Mouse (Mus musculus): ENCODE results near the gene Pdia5. TPM values are rescaled to one million over a fixed set of nuclear protein-coding genes. Genes with fewer than 3 reads are reported as not detected.

Pdia5 gene
- polyA plus RNA-seq, 1 experiment from 2014 or later: 62.0 TPM

DNA sequence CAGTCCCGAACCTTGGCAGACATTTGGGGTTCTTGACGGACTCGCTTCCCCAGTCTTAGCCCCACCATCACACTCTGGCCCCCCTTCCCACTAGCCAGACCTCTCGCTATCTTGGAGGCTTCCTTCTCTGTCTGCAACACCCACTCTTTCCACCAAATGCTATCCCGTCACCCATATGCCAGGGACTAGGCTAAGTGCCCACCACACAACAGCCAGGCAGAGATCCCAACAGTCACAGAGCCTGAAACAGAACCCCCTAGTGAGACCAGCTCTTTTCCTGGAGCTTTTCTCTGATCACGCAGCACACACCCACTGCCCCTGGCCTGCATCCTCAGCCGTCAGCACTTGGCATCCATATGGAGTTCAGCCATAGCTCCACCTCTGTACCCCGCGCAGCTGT lies 5.0 kb downstream of the Pdia5 start:
- H3K4me3 ChIP-seq (ENCODE audit: low read length): no peak overlapping the region
- H3K9me3 ChIP-seq (ENCODE audit: low read length): no peaks in the 10 kb centered on the region
- no peak overlapping the region for H3K27ac ChIP-seq (ENCODE audit: low read length)
- no peaks in the 10 kb centered on the region for H3K27me3 ChIP-seq (ENCODE audit: insufficient read depth, low read length)
- no peak overlapping the region for H3K9ac ChIP-seq (replicated peaks; ENCODE audit: low read length)
- no peak for ATAC-seq (ENCODE audit: low FRiP score, low TSS enrichment)
- 79% methylated on average over 9 of the region's 9 CpGs for WGBS
- H3K4me2 ChIP-seq (replicated peaks; ENCODE audit: low read depth, low read length): no peak overlapping the region
- H3K36me3 ChIP-seq (ENCODE audit: insufficient read depth, low read length): no peaks in the 10 kb centered on the region
- H3K4me1 ChIP-seq (ENCODE audit: insufficient read depth, low read length): peaks cover 17% of the 10 kb centered on the region

DNA sequence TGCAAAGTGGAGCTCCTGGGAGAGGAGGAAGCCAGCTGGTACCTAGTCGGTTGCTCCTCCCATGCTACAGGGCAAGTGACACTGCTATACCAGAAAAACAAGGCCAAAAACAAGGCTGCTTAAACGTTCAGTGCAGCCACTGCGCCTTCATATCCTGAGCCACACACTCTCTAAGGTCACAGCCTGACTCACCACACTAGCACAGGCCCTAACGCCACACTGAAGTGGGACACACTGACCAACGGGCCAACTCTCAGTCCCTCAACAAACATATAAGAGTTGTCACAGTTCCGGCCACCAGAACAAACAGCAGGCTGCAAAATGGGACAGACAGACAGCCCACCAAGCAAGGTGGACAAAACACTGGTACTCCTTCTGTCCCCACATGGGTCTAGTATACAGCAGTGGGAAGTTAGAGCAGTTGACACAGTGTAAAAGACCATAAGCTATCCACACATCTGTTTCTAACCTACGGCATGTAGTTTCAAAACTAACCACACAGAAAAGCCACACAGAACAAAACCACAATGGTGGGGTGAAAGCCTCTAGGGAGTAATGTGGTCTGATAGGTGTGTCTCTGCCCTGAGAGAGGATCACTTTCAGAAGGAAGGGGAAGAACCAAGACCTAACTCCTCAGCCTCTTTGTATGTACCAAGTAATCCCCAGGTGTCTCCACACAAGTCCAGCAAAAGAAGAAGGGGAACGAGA lies 6.0 kb downstream of the Pdia5 start:
- no peaks in the 10 kb centered on the region for H3K27me3 ChIP-seq (ENCODE audit: insufficient read depth, low read length)
- H3K4me3 ChIP-seq (ENCODE audit: low read length): no peak overlapping the region
- 71% methylated on average over 8 of the region's 8 CpGs for WGBS
- H3K4me1 ChIP-seq (ENCODE audit: insufficient read depth, low read length): peaks cover 13% of the 10 kb centered on the region
- H3K9me3 ChIP-seq (ENCODE audit: low read length): no peaks in the 10 kb centered on the region
- H3K36me3 ChIP-seq (ENCODE audit: insufficient read depth, low read length): no peaks in the 10 kb centered on the region
- no peak overlapping the region for H3K27ac ChIP-seq (ENCODE audit: low read length)
- H3K9ac ChIP-seq (replicated peaks; ENCODE audit: low read length): no peak overlapping the region
- no peak overlapping the region for H3K4me2 ChIP-seq (replicated peaks; ENCODE audit: low read depth, low read length)
- ATAC-seq (ENCODE audit: low FRiP score, low TSS enrichment): no peak

DNA sequence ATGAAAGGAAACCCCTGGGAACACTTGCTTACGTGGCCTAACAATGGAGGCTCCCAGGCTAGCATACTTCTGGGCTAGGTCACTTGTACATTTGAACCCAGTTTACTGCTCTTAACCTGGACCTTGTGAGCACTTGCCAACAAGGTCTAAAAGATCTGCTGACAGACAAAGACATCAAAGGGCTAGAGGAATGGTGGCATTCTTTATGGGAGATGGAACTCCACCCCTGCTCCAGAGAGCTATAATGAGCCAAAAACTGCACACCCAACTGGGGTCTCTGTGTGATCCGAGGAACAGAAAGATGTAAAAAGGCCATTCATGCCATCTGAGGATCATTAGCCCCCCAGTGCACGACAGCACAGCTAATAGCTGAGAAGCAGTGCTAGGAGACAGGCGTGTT lies 6.6 kb downstream of the Pdia5 start:
- Histone ChIP-seq H3K4me3 (ENCODE audit: low read length) (no peak overlapping the region), H3K27ac (ENCODE audit: low read length) (no peak overlapping the region), H3K9ac (replicated peaks; ENCODE audit: low read length) (no peak overlapping the region), H3K9me3 (ENCODE audit: low read length) (no peaks in the 10 kb centered on the region), H3K4me2 (replicated peaks; ENCODE audit: low read depth, low read length) (no peak overlapping the region), H3K4me1 (ENCODE audit: insufficient read depth, low read length) (peaks cover 7% of the 10 kb centered on the region), H3K27me3 (ENCODE audit: insufficient read depth, low read length) (no peaks in the 10 kb centered on the region), H3K36me3 (ENCODE audit: insufficient read depth, low read length) (no peaks in the 10 kb centered on the region)
- 42% methylated on average over 4 of the region's 4 CpGs for WGBS
- ATAC-seq (ENCODE audit: low FRiP score, low TSS enrichment): no peak

DNA sequence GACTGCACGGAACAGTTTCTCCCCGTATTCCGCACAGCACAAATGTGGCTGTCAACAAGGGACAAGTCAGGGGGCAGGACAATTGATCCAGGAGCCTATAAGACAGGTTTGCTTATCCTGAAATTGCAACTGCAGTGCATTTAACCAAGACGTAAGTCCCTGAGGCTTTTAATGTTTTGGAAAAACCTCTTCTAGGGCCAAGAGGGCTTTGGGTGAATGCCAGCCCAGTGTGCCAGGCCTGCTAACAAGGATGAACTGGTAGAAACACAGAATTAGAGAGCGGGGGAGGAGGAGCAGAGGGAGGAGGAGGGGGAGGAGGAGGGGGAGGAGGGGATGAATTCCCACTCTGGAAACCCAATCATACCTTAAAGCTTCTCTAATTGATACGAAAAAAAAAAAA lies 11.4 kb downstream of the Pdia5 start:
- Histone ChIP-seq H3K27ac (ENCODE audit: low read length) (no peak overlapping the region), H3K4me1 (ENCODE audit: insufficient read depth, low read length) (no peaks in the 10 kb centered on the region), H3K27me3 (ENCODE audit: insufficient read depth, low read length) (no peaks in the 10 kb centered on the region), H3K9ac (replicated peaks; ENCODE audit: low read length) (no peak overlapping the region), H3K4me2 (replicated peaks; ENCODE audit: low read depth, low read length) (no peak overlapping the region), H3K4me3 (ENCODE audit: low read length) (no peak overlapping the region), H3K36me3 (ENCODE audit: insufficient read depth, low read length) (no peaks in the 10 kb centered on the region), H3K9me3 (ENCODE audit: low read length) (no peaks in the 10 kb centered on the region)
- WGBS: 62% methylated on average over 6 of the region's 6 CpGs
- ATAC-seq (ENCODE audit: low FRiP score, low TSS enrichment): no peak

DNA sequence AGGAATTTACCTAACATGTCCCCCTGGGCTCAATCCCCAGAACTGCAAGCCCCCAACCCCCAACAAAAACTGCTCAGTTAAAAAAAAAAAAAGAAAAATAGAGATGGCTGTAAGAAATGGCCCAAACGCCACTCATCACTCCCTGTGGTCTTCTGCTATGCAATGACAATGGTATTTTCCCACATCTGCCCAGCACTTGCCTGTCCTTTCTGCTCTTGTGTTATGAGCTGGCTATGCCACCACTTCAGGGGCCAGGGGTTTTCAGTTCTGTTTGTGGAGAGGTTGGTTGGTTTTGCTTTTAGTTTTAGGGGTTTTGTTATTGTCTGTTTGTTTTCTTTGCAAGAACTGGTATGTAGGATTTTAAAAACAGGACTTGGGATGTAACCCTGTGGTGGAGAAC lies 13.4 kb downstream of the Pdia5 start:
- no peaks in the 10 kb centered on the region for H3K27me3 ChIP-seq (ENCODE audit: insufficient read depth, low read length)
- 73% methylated on average over 1 of the region's 1 CpGs for WGBS
- H3K9me3 ChIP-seq (ENCODE audit: low read length): no peaks in the 10 kb centered on the region
- H3K4me3 ChIP-seq (ENCODE audit: low read length): no peak overlapping the region
- no peak for ATAC-seq (ENCODE audit: low FRiP score, low TSS enrichment)
- no peak overlapping the region for H3K9ac ChIP-seq (replicated peaks; ENCODE audit: low read length)
- no peaks in the 10 kb centered on the region for H3K4me1 ChIP-seq (ENCODE audit: insufficient read depth, low read length)
- H3K36me3 ChIP-seq (ENCODE audit: insufficient read depth, low read length): no peaks in the 10 kb centered on the region
- no peak overlapping the region for H3K27ac ChIP-seq (ENCODE audit: low read length)
- H3K4me2 ChIP-seq (replicated peaks; ENCODE audit: low read depth, low read length): no peak overlapping the region

DNA sequence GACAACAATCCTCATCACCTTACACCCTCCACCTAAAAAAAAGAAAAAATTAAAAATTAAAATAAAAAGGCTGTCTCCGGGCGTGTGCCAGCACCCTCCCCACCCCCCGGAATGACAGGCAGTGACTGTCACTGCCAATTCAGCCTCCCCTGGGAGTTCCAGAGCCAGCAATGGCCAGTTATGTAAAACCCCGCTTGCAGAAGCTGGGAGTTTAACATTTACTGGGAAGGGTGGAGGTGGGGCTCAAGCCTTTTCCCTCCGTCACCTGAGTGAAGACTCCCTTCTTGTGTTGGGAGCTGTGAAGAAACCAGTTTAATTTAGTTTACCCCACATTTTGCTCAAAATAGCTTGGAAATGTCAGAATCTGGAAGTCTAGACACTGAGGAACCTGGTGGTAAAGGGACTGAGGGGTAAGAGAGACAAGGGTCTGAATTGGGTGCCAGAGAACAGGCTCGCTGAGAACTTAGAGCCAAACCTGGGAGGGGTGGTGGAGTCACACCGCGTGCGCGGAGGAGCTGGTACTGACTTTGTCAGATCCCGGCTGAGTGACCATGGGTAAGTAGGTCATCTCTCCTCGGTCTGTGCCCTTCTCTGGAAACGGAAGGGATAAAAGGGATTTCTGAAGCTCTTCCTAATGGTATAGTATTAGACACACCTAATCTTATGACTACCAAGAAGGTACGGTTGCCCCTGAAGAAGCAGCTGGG lies 18.0 kb downstream of the Pdia5 start:
- WGBS: 86% methylated on average over 14 of the region's 14 CpGs
- no peaks in the 10 kb centered on the region for H3K27me3 ChIP-seq (ENCODE audit: insufficient read depth, low read length)
- H3K9ac ChIP-seq (replicated peaks; ENCODE audit: low read length): no peak overlapping the region
- no peaks in the 10 kb centered on the region for H3K36me3 ChIP-seq (ENCODE audit: insufficient read depth, low read length)
- no peak overlapping the region for H3K27ac ChIP-seq (ENCODE audit: low read length)
- H3K9me3 ChIP-seq (ENCODE audit: low read length): no peaks in the 10 kb centered on the region
- no peak overlapping the region for H3K4me2 ChIP-seq (replicated peaks; ENCODE audit: low read depth, low read length)
- H3K4me3 ChIP-seq (ENCODE audit: low read length): no peak overlapping the region
- no peak for ATAC-seq (ENCODE audit: low FRiP score, low TSS enrichment)
- H3K4me1 ChIP-seq (ENCODE audit: insufficient read depth, low read length): peaks cover 5% of the 10 kb centered on the region; the same call in 1 of the 2 replicates

DNA sequence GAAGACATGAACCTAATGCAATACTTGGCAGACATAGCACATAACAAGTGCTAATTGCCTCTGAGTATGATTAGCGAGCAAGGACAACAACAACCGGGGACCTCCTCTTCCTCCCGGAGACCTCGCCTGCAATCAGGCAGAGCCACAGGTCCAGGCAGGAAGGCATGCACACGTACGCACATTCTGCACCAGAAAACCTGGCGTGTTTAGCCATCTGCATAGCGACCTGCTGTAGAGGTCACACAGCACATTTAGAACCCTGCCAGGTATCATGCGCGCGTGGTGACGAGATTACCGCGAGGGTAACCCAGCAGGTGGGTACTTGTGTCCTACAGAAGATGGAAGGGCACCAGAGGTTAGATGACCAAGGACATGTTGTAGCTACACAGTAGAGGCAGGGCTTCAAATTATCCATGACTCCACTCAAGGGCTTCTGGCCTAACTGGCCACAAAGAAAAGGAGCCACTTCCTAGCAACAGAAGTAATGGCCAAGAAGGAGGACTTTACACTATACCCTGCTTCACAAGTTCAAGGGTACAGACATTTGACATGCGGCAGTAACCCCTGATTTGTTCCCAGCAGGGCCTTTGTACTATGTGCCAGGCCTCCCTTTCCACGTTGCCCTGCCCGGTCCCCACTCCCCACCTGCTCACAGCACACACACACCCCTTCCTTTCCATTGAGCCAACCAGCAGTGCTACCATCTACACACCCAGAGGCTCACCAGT lies 18.7 kb downstream of the Pdia5 start:
- H3K9ac ChIP-seq (replicated peaks; ENCODE audit: low read length): no peak overlapping the region
- H3K9me3 ChIP-seq (ENCODE audit: low read length): no peaks in the 10 kb centered on the region
- H3K4me2 ChIP-seq (replicated peaks; ENCODE audit: low read depth, low read length): no peak overlapping the region
- H3K4me1 ChIP-seq (ENCODE audit: insufficient read depth, low read length): peaks cover 5% of the 10 kb centered on the region; the same call in 1 of the 2 replicates
- H3K4me3 ChIP-seq (ENCODE audit: low read length): no peak overlapping the region
- no peaks in the 10 kb centered on the region for H3K36me3 ChIP-seq (ENCODE audit: insufficient read depth, low read length)
- no peak for ATAC-seq (ENCODE audit: low FRiP score, low TSS enrichment)
- no peaks in the 10 kb centered on the region for H3K27me3 ChIP-seq (ENCODE audit: insufficient read depth, low read length)
- 83% methylated on average over 17 of the region's 17 CpGs for WGBS
- no peak overlapping the region for H3K27ac ChIP-seq (ENCODE audit: low read length)

DNA sequence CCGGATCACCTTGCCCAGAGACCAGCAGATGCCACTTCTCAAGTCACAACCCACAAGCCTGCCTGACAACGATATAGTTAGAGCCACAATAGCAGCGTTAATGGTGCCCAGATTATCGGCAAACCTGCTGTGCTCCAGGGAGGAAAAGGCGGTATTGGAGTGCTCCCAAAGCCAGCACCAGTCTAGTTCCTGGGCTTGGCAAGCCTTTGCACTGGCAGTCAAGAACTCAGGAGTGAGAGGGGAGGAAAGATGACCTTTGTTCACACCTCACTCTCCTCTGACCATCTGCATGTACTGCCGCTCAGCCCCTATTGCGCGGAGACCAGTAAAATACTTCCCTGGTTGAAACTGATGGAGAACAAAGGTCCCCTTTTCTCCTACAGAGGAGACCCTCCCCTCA lies 19.7 kb downstream of the Pdia5 start:
- 72% methylated on average over 8 of the region's 8 CpGs for WGBS
- Histone ChIP-seq H3K4me1 (ENCODE audit: insufficient read depth, low read length) (peaks cover 5% of the 10 kb centered on the region; the same call in 1 of the 2 replicates), H3K4me3 (ENCODE audit: low read length) (no peak overlapping the region), H3K9ac (replicated peaks; ENCODE audit: low read length) (no peak overlapping the region), H3K4me2 (replicated peaks; ENCODE audit: low read depth, low read length) (no peak overlapping the region), H3K27ac (ENCODE audit: low read length) (no peak overlapping the region), H3K27me3 (ENCODE audit: insufficient read depth, low read length) (no peaks in the 10 kb centered on the region), H3K36me3 (ENCODE audit: insufficient read depth, low read length) (no peaks in the 10 kb centered on the region), H3K9me3 (ENCODE audit: low read length) (no peaks in the 10 kb centered on the region)
- no peak for ATAC-seq (ENCODE audit: low FRiP score, low TSS enrichment)

DNA sequence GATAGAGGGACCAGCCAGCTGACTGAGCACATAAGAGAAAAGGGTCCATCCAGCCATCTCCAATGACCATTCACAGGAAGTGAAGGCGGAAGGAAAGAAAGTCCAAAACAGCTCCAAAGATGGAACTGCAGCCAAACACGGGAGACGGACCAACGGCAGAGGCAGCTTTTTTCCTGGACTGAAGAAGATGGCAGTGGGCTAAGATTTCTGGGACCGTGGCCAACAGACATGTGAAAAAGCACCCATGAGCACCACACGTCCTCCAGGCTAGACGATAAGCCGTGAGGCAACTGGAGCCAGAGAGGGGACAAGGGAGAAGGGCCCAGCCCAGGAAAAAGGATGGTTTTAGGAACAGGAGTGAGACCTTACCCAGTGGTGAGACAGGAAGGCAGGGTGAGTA lies 20.6 kb downstream of the Pdia5 start:
- no peak for ATAC-seq (ENCODE audit: low FRiP score, low TSS enrichment)
- H3K36me3 ChIP-seq (ENCODE audit: insufficient read depth, low read length): no peaks in the 10 kb centered on the region
- H3K9me3 ChIP-seq (ENCODE audit: low read length): no peaks in the 10 kb centered on the region
- H3K27me3 ChIP-seq (ENCODE audit: insufficient read depth, low read length): no peaks in the 10 kb centered on the region
- H3K4me3 ChIP-seq (ENCODE audit: low read length): no peak overlapping the region
- peaks cover 5% of the 10 kb centered on the region for H3K4me1 ChIP-seq (ENCODE audit: insufficient read depth, low read length)
- no peak overlapping the region for H3K4me2 ChIP-seq (replicated peaks; ENCODE audit: low read depth, low read length)
- no peak overlapping the region for H3K27ac ChIP-seq (ENCODE audit: low read length)
- WGBS: 76% methylated on average over 8 of the region's 8 CpGs
- H3K9ac ChIP-seq (replicated peaks; ENCODE audit: low read length): no peak overlapping the region

DNA sequence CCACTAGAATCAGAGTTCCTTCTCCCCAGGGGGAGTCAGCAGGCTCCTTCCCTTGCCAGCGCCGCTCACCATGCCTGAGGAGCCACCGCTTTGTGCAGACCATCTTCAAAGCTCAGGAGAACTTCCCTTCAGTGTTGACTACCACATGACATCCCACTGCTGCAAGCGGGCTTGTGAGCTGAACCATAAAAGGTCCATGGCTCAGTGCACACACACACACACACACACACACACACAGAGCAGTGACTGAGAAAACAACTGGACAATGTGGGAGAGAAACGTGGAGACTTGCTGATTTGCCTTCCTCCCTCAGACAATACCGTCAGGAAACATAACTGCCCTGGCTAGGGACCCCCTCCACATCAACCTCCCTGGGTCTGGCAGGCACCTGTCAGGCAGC lies 21.7 kb downstream of the Pdia5 start:
- peaks cover 5% of the 10 kb centered on the region for H3K4me1 ChIP-seq (ENCODE audit: insufficient read depth, low read length)
- H3K27me3 ChIP-seq (ENCODE audit: insufficient read depth, low read length): no peaks in the 10 kb centered on the region
- peaks cover 2% of the 10 kb centered on the region; the same call in 1 of the 2 replicates for H3K36me3 ChIP-seq (ENCODE audit: insufficient read depth, low read length)
- H3K27ac ChIP-seq (ENCODE audit: low read length): no peak overlapping the region
- no peak overlapping the region for H3K4me2 ChIP-seq (replicated peaks; ENCODE audit: low read depth, low read length)
- no peak overlapping the region for H3K4me3 ChIP-seq (ENCODE audit: low read length)
- 47% methylated on average over 6 of the region's 6 CpGs for WGBS
- H3K9me3 ChIP-seq (ENCODE audit: low read length): no peaks in the 10 kb centered on the region
- ATAC-seq (ENCODE audit: low FRiP score, low TSS enrichment): peak; percentile 16; the same call in 1 of the 2 replicates
- H3K9ac ChIP-seq (replicated peaks; ENCODE audit: low read length): no peak overlapping the region
